Mouse (Mus musculus): ENCODE measurements around the gene Bcl2l1. TPM values are rescaled to one million over a fixed set of nuclear protein-coding genes. Genes with fewer than 3 reads are reported as not detected.

Gene Bcl2l1
- polyA plus RNA-seq, 1 experiment, result 99.2 TPM

DNA sequence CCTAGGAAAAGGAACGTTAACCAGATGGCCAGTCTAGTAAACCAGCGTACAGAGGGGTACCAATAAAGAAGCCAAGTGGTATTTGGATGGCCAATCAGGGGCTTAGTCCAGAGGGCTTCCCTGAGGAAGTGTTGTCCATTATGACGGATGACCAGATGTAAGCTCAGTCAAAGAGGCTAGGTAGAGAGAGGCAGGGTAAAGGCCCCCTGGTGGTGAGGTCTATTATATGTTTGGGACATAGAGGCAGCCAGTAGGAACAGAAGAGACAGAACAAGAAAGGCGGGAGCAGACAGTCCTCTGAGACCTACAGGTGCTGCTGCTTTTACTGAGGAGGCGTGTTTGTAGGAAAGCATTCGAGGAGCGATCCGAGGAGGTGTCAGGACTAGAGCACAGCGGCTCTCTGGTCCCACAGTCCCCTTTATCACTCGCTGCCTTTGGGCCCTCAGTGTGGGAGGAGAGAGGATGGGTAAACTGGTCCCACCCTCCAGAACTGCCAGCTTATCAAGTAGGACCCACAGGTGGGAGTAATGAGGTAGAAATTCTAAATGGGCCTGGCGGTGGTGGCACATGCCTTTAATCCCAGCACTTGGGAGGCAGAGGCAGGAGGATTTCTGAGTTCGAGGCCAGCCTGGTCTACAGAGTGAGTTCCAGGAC is 63.8 kb downstream of the Bcl2l1 start:
- Histone ChIP-seq H3K27ac (ENCODE audit: insufficient read depth, low read length) (no peak overlapping the region), H3K4me3 (ENCODE audit: insufficient read depth, low read length) (no peak overlapping the region), H3K4me1 (ENCODE audit: control insufficient read depth, insufficient read depth, low read length) (no peaks in the 10 kb centered on the region)
- TF ChIP-seq CTCF (IDR thresholded peaks at IDR 0.05; ENCODE audit: extremely low read depth, insufficient read depth, low read length) (peak; percentile 32; the same call in 1 of the 2 replicates), POLR2A (IDR thresholded peaks at IDR 0.05; ENCODE audit: extremely low read depth, insufficient read depth, low read length) (no peak)

DNA sequence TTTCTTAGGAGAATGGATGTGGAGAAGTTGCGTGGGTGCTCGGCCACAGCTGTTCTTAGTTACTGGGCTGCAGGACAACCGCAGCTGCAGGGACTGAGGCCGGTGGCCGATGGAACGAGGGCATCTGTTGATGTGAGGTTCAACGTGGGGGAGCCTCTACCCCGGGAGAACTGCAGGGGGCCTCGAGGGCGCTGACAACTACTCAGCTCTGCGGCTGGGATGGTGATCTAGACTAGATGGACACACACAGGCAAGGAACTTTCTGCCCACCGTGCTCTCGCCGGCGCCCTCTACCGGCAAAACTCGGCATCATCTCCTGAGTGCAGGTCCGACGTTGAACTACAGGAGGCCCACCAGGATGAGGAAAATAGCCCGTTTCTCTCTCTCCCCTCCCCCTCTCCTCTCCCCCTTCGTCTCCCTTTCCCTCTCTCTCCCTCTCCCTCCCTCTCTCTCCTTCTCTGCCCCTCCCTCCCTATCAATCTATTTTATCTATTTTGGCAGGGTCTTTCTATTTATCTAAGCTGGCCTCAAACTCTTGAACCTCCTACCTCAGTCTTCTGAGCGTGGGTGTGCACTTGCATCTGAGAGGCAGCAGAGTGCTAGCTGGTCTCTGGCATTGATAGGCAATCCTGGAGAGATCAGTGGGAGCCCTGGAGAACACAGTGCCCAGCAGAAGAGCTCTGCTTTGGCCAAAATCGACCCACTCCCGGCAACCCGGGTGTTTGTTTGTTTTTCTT is 65.0 kb downstream of the Bcl2l1 start:
- H3K27ac ChIP-seq (ENCODE audit: insufficient read depth, low read length), result no peak overlapping the region
- no peak overlapping the region for H3K4me3 ChIP-seq (ENCODE audit: insufficient read depth, low read length)
- H3K4me1 ChIP-seq (ENCODE audit: control insufficient read depth, insufficient read depth, low read length), result no peaks in the 10 kb centered on the region
- TF ChIP-seq POLR2A (IDR thresholded peaks at IDR 0.05; ENCODE audit: extremely low read depth, insufficient read depth, low read length) (no peak), CTCF (IDR thresholded peaks at IDR 0.05; ENCODE audit: extremely low read depth, insufficient read depth, low read length) (peak; percentile 84)

DNA sequence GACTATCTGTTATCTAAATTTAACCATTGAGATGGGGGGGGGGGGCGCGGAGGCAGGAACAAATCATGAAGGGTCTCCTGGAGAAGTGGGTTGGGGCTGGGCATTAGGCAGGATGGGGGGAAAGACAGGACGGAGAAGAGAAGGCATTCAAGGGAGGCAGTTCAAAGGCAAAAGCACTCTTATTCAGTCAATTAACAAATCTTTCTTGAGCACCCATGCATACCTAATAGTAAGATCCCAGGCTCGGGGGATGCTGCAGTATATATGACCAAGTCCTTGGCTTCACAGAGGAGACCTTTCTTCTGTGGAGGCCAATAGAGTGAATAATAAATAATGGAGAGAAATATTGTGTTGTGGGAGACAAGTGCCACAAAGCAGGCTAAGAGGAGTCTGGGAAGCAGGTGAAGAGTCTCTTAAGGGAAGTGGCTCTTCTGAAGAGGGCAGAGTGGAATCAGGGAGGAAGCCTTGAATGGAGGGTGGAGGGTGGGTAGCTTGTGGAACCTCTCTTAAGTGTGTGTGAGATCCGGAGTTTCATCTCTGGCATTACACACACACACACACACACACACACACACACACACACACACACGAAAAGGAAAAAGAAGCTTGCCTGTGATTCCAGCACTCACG is 66.4 kb downstream of the Bcl2l1 start:
- no peak overlapping the region for H3K4me3 ChIP-seq (ENCODE audit: insufficient read depth, low read length)
- no peak overlapping the region for H3K27ac ChIP-seq (ENCODE audit: insufficient read depth, low read length)
- TF ChIP-seq POLR2A (IDR thresholded peaks at IDR 0.05; ENCODE audit: extremely low read depth, insufficient read depth, low read length), result no peak
- TF ChIP-seq CTCF (IDR thresholded peaks at IDR 0.05; ENCODE audit: extremely low read depth, insufficient read depth, low read length), result no peak
- H3K4me1 ChIP-seq (ENCODE audit: control insufficient read depth, insufficient read depth, low read length), result no peaks in the 10 kb centered on the region

- Histone ChIP-seq H3K27ac (ENCODE audit: insufficient read depth, low read length) (no peak overlapping the region), H3K4me3 (ENCODE audit: insufficient read depth, low read length) (no peak overlapping the region), H3K4me1 (ENCODE audit: control insufficient read depth, insufficient read depth, low read length) (no peaks in the 10 kb centered on the region)
- TF ChIP-seq CTCF (IDR thresholded peaks at IDR 0.05; ENCODE audit: extremely low read depth, insufficient read depth, low read length) (no peak), POLR2A (IDR thresholded peaks at IDR 0.05; ENCODE audit: extremely low read depth, insufficient read depth, low read length) (no peak)
Measured at GRCm38 (mm10) chr2:152764172-152765044, 67.1 kb downstream of the Bcl2l1 start.

- TF ChIP-seq CTCF (IDR thresholded peaks at IDR 0.05; ENCODE audit: extremely low read depth, insufficient read depth, low read length), result no peak
- TF ChIP-seq POLR2A (IDR thresholded peaks at IDR 0.05; ENCODE audit: extremely low read depth, insufficient read depth, low read length), result no peak
- Histone ChIP-seq H3K4me1 (ENCODE audit: control insufficient read depth, insufficient read depth, low read length) (no peaks in the 10 kb centered on the region), H3K4me3 (ENCODE audit: insufficient read depth, low read length) (no peak overlapping the region), H3K27ac (ENCODE audit: insufficient read depth, low read length) (no peak overlapping the region)
Measured at GRCm38 (mm10) chr2:152763310-152763709, 68.2 kb downstream of the Bcl2l1 start.

DNA sequence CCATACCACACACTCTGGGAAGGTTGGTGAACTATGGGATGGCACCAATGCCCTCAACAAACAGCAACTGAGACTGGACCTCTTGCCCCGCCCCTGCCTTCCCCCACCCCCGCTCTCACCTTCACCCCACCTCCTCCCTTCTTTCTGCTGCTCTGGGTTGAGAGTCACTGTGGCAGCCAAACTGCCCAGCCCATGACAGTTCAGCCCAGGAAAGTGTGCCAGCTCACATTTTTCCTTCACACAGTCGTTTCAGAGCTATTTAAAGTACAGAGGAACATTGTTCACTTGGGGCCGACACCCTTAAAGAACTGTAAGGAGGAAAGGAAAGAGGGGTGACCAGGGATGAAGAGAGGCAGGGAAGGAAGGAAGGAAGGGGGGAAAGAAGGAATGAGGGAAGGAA is 73.2 kb downstream of the Bcl2l1 start:
- Histone ChIP-seq H3K27ac (ENCODE audit: insufficient read depth, low read length) (no peak overlapping the region), H3K4me3 (ENCODE audit: insufficient read depth, low read length) (no peak overlapping the region), H3K4me1 (ENCODE audit: control insufficient read depth, insufficient read depth, low read length) (no peaks in the 10 kb centered on the region)
- TF ChIP-seq CTCF (IDR thresholded peaks at IDR 0.05; ENCODE audit: extremely low read depth, insufficient read depth, low read length) (no peak), POLR2A (IDR thresholded peaks at IDR 0.05; ENCODE audit: extremely low read depth, insufficient read depth, low read length) (no peak)

- no peak overlapping the region for H3K27ac ChIP-seq (ENCODE audit: insufficient read depth, low read length)
- no peaks in the 10 kb centered on the region for H3K4me1 ChIP-seq (ENCODE audit: control insufficient read depth, insufficient read depth, low read length)
- no peak overlapping the region for H3K4me3 ChIP-seq (ENCODE audit: insufficient read depth, low read length)
- no peak for TF ChIP-seq POLR2A (IDR thresholded peaks at IDR 0.05; ENCODE audit: extremely low read depth, insufficient read depth, low read length)
- TF ChIP-seq CTCF (IDR thresholded peaks at IDR 0.05; ENCODE audit: extremely low read depth, insufficient read depth, low read length), result no peak
Measured at GRCm38 (mm10) chr2:152757478-152757877, 74.0 kb downstream of the Bcl2l1 start.

DNA sequence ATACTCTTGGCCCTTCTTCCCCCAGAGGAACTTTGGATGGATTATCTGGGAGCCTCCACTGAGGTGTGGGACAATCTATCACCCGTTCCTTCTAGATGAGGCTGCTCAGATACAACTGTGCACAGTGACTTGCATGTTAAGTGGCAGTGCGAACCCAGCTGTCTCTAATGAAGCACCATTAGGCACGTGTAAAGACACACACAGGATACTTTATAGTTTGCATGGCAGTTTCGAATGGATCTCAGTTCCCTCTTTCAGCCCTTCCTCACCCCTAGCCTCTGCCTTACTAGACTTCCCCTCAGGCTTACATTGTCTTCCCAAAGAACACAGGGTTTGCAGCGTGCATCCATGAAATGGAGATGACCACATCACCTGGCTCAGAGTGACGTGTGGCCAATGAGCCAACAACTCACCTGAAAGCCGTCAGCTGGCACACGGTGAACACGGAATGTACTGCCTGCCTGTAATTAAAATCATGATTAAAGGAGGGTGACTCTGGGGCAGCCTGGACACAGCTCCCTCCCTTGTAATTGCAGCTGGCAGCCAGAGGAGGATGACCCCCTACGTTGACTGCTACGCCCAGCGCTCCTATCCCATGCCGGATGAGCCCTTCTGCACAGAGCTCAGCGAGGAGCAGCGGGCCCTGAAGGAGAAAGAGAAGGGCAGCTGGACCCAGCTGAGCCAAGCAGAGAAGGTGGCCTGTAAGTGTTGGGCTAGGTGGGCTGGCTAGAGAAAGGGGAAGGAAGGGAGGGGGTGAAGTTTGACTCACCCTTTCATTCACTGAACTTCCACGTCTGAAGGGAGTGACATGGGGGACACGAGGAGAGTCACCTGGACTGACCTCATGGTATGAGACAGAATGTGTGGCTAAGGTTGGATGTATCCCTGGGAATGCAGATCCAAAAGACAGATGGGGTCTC is 74.8 kb downstream of the Bcl2l1 start:
- Histone ChIP-seq H3K4me3 (ENCODE audit: insufficient read depth, low read length) (no peak overlapping the region), H3K27ac (ENCODE audit: insufficient read depth, low read length) (no peak overlapping the region), H3K4me1 (ENCODE audit: control insufficient read depth, insufficient read depth, low read length) (no peaks in the 10 kb centered on the region)
- TF ChIP-seq CTCF (IDR thresholded peaks at IDR 0.05; ENCODE audit: extremely low read depth, insufficient read depth, low read length), result no peak
